Mouse (Mus musculus) cerebellum, adult 2 months (tissue): Measurements from ENCODE around the gene Rnf220. TPM values are rescaled to one million over a fixed set of nuclear protein-coding genes. Genes with fewer than 3 reads are reported as not detected.

Source experiments
- DNase-seq, 2 experiments: peaks; one replicate each; pipeline ENCODE4 v3.0.0; 2021
- H3K27ac ChIP-seq: fragments of 200-500 bp; 2 replicates; pipeline ENCODE4 v1.5.1; 2012; ENCODE audit warnings: low read length, control low read depth, inconsistent platforms; ENCODE audit not compliant: insufficient read depth
- H3K27me3 ChIP-seq: fragments of 200-500 bp; 2 replicates; pipeline ENCODE4 v1.6.1; 2012; ENCODE audit warnings: inconsistent platforms, mild to moderate bottlenecking, low read length, moderate library complexity; ENCODE audit not compliant: control insufficient read depth, insufficient read depth
- H3K4me1 ChIP-seq: fragments of 200-500 bp; 2 replicates; pipeline ENCODE4 v1.6.1; 2011; ENCODE audit warnings: low read length; ENCODE audit not compliant: control insufficient read depth, insufficient read depth
- H3K4me3 ChIP-seq: fragments of 200-500 bp; replicated peaks from 2 replicates; pipeline ENCODE3; 2011; ENCODE audit warnings: mild to moderate bottlenecking, low read depth, low read length, control low read depth; ENCODE audit not compliant: insufficient read depth
- CTCF ChIP-seq: fragments of 200-500 bp; IDR thresholded peaks from 2 replicates; pipeline ENCODE4 v1.5.1; 2011; ENCODE audit warnings: low read depth, mild to moderate bottlenecking, control low read depth, low read length, moderate library complexity, borderline replicate concordance; ENCODE audit not compliant: insufficient read depth
- POLR2A ChIP-seq: fragments of 200-500 bp; IDR thresholded peaks from 2 replicates; pipeline ENCODE4 v1.6.1; 2011; ENCODE audit warnings: low read length, control low read depth, borderline replicate concordance; ENCODE audit not compliant: insufficient read depth
- WGBS: fragments of 180-500 bp; shearing (Covaris S2); methylation state at CpG from one replicate; pipeline ENCODE4 v1.1.7; 2018; 5-methylcytosine and 5-hydroxymethylcytosine counted together
- polyA plus RNA-seq: library from polyadenylated mRNA; depleted of rRNA; stranded (reverse); fragments of >200 nt; gene quantifications from 2 replicates; pipeline ENCODE4 v1.2.3, GENCODE M21; 2012

Gene Rnf220
- polyA plus RNA-seq, 1 experiment: 183 TPM

- WGBS: 89% methylated on average over 8 of the region's 8 CpGs
- TF ChIP-seq CTCF: no peak
- H3K4me1 ChIP-seq: no peaks in the 10 kb centered on the region
- no peak overlapping the region for H3K4me3 ChIP-seq
- DNase-seq: no peak
- H3K27ac ChIP-seq: no peak overlapping the region
- no peaks in the 10 kb centered on the region for H3K27me3 ChIP-seq
Measured at GRCm38 (mm10) chr4:117381846-117382245, 115.0 kb downstream of the Rnf220 start.

GRCm38 (mm10) chr4:117380558-117380935, 116.3 kb downstream of the Rnf220 start:
- no peak for TF ChIP-seq POLR2A
- TF ChIP-seq CTCF: no peak
- Histone ChIP-seq H3K4me3 (no peak overlapping the region), H3K4me1 (no peaks in the 10 kb centered on the region), H3K27ac (no peak overlapping the region), H3K27me3 (no peaks in the 10 kb centered on the region)
- WGBS: 94% methylated on average over 5 of the region's 5 CpGs
- no peak for DNase-seq

- no peak overlapping the region for H3K4me3 ChIP-seq
- H3K4me1 ChIP-seq: no peaks in the 10 kb centered on the region
- H3K27ac ChIP-seq: no peak overlapping the region
- TF ChIP-seq POLR2A (no peak), CTCF (no peak)
- WGBS: 37% methylated on average over 14 of the region's 14 CpGs
- DNase-seq: no peak
- no peaks in the 10 kb centered on the region; the same call in 1 of the 2 replicates for H3K27me3 ChIP-seq
Measured at GRCm38 (mm10) chr4:117379803-117380557, 116.9 kb downstream of the Rnf220 start.

GRCm38 (mm10) chr4:117374078-117374540, 122.7 kb downstream of the Rnf220 start:
- peaks cover 1% of the 10 kb centered on the region; the same call in 1 of the 2 replicates for H3K27me3 ChIP-seq
- no peak for DNase-seq
- WGBS: 17% methylated on average over 10 of the region's 10 CpGs
- no peak overlapping the region for H3K27ac ChIP-seq
- no peak overlapping the region for H3K4me3 ChIP-seq
- TF ChIP-seq CTCF: no peak
- TF ChIP-seq POLR2A: no peak
- H3K4me1 ChIP-seq: no peaks in the 10 kb centered on the region

GRCm38 (mm10) chr4:117373324-117374077, 123.4 kb downstream of the Rnf220 start:
- TF ChIP-seq POLR2A (no peak), CTCF (no peak)
- H3K27ac ChIP-seq: no peak overlapping the region
- H3K4me1 ChIP-seq: no peaks in the 10 kb centered on the region
- 12% methylated on average over 16 of the region's 16 CpGs for WGBS
- no peak overlapping the region for H3K4me3 ChIP-seq
- peaks cover 1% of the 10 kb centered on the region; the same call in 1 of the 2 replicates for H3K27me3 ChIP-seq
- no peak for DNase-seq

GRCm38 (mm10) chr4:117371896-117372295, 125.0 kb downstream of the Rnf220 start:
- H3K4me1 ChIP-seq: no peaks in the 10 kb centered on the region
- 35% methylated on average over 2 of the region's 2 CpGs for WGBS
- TF ChIP-seq POLR2A (no peak), CTCF (no peak)
- H3K4me3 ChIP-seq: no peak overlapping the region
- peaks cover 1% of the 10 kb centered on the region; the same call in 1 of the 2 replicates for H3K27me3 ChIP-seq
- no peak overlapping the region for H3K27ac ChIP-seq
- no peak for DNase-seq

GRCm38 (mm10) chr4:117370354-117370753, 126.5 kb downstream of the Rnf220 start:
- 74% methylated on average over 5 of the region's 5 CpGs for WGBS
- no peaks in the 10 kb centered on the region for H3K4me1 ChIP-seq
- no peak overlapping the region for H3K4me3 ChIP-seq
- DNase-seq: no peak
- peaks cover 1% of the 10 kb centered on the region; the same call in 1 of the 2 replicates for H3K27me3 ChIP-seq
- no peak overlapping the region for H3K27ac ChIP-seq
- TF ChIP-seq CTCF (no peak), POLR2A (no peak)
